Comparison of ENCODE assay signal across 9 mouse cellular contexts in genomic region chr16:38622283-38622682, GRCm38 (mm10).
DNase-seq lines count a peak whose midpoint lies in the region; ATAC-seq lines count a peak whose summit lies in the region.
"Had no signal": no experiment of that assay in that cellular context is flagged by ENCODE, and none has a peak within 500 bp of the region (broad histone marks: within the 10 kb centered on the region; RNA-seq: fewer than 3 reads in every experiment).

No protein-coding gene starts in this region.

- H3K9me3 ChIP-seq in embryonic facial prominence, embryonic 11.5 days (replicated peaks; ENCODE audit: control insufficient read depth, low read length): no peaks in the 10 kb centered on the region
- H3K9me3 ChIP-seq in embryonic facial prominence, embryonic 10.5 days: no peaks in the 10 kb centered on the region
- no peaks in the 10 kb centered on the region for H3K9me3 ChIP-seq in kidney, embryonic 16.5 days (ENCODE audit: low read length)

- WGBS in embryonic facial prominence, embryonic 11.5 days: 67% methylated on average over 2 of the region's 2 CpGs
- WGBS in embryonic facial prominence, embryonic 10.5 days: 71% methylated on average over 2 of the region's 2 CpGs
- 75% methylated on average over 2 of the region's 2 CpGs for WGBS in kidney, embryonic 16.5 days

- no peak overlapping the region for H3K4me3 ChIP-seq in embryonic facial prominence, embryonic 11.5 days (ENCODE audit: low read depth, low read length)
- H3K4me3 ChIP-seq in embryonic facial prominence, embryonic 10.5 days: no peak overlapping the region
- no peak overlapping the region for H3K4me3 ChIP-seq in kidney, embryonic 16.5 days (ENCODE audit: low read length)

- no peak overlapping the region for H3K4me2 ChIP-seq in embryonic facial prominence, embryonic 11.5 days (ENCODE audit: low read depth, low read length)
- no peak overlapping the region for H3K4me2 ChIP-seq in kidney, embryonic 16.5 days (replicated peaks; ENCODE audit: low read depth, low read length)

- H3K36me3 ChIP-seq in embryonic facial prominence, embryonic 11.5 days (replicated peaks; ENCODE audit: control insufficient read depth, insufficient read depth, low read depth, low read length): no peaks in the 10 kb centered on the region
- peaks cover 35% of the 10 kb centered on the region for H3K36me3 ChIP-seq in embryonic facial prominence, embryonic 10.5 days (replicated peaks)
- H3K36me3 ChIP-seq in kidney, embryonic 16.5 days (ENCODE audit: insufficient read depth, low read length): no peaks in the 10 kb centered on the region

- H3K27ac ChIP-seq in embryonic facial prominence, embryonic 11.5 days (replicated peaks; ENCODE audit: low read depth, low read length): no peak overlapping the region
- H3K27ac ChIP-seq in embryonic facial prominence, embryonic 10.5 days (replicated peaks): no peak overlapping the region
- no peak overlapping the region for H3K27ac ChIP-seq in kidney, embryonic 16.5 days (ENCODE audit: low read length)

- ATAC-seq in embryonic facial prominence, embryonic 11.5 days (replicated peaks; ENCODE audit: insufficient number of reproducible peaks, low FRiP score, low TSS enrichment, low read depth): no peak
- ATAC-seq in kidney, embryonic 16.5 days (ENCODE audit: low FRiP score, low TSS enrichment): peak; percentile 2; the same call in 1 of the 2 replicates
- ATAC-seq in granulocyte monocyte progenitor cell, adult 5-6 weeks (replicated peaks; ENCODE audit: poor library complexity, severe bottlenecking): peak; percentile 54; the same call in 1 of the 2 replicates

- H3K4me1 ChIP-seq in embryonic facial prominence, embryonic 11.5 days (ENCODE audit: control insufficient read depth, insufficient read depth, low read length): no peaks in the 10 kb centered on the region
- H3K4me1 ChIP-seq in embryonic facial prominence, embryonic 10.5 days: 0 out of 2 replicates have a peak, but pooled peaks cover 3% of the 10 kb centered on the region
- H3K4me1 ChIP-seq in kidney, embryonic 16.5 days (ENCODE audit: insufficient read depth, low read length): 0 out of 2 replicates have a peak, but pooled peaks cover 7% of the 10 kb centered on the region

- no peak overlapping the region for H3K9ac ChIP-seq in embryonic facial prominence, embryonic 11.5 days (replicated peaks; ENCODE audit: low read length)
- H3K9ac ChIP-seq in kidney, embryonic 16.5 days (replicated peaks; ENCODE audit: low read length): no peak overlapping the region

- H3K27me3 ChIP-seq in embryonic facial prominence, embryonic 11.5 days (ENCODE audit: control insufficient read depth, insufficient read depth, low read length): no peaks in the 10 kb centered on the region
- H3K27me3 ChIP-seq in embryonic facial prominence, embryonic 10.5 days (replicated peaks; ENCODE audit: low read depth, poor library complexity, severe bottlenecking): no peaks in the 10 kb centered on the region
- no peaks in the 10 kb centered on the region for H3K27me3 ChIP-seq in kidney, embryonic 16.5 days (ENCODE audit: insufficient read depth, low read length)

- peak; percentile 43 for DNase-seq in embryonic facial prominence, embryonic 11.5 days (ENCODE audit: low spot score)
- DNase-seq in embryonic facial prominence, embryonic 10.5 days (ENCODE audit: low spot score): no peak
- DNase-seq in kidney, postnatal 25 days: no peak
- DNase-seq in CD4-positive helper T cell, adult 2 months (ENCODE audit: low read depth, low spot score): peak; percentile 45
- DNase-seq in ovary, adult 18-20 months (ENCODE audit: low spot score): no peak
- no peak for DNase-seq in adrenal gland, postnatal 14 days
- DNase-seq: cerebellum, adult 11 months had no signal

Comparison
In these comparisons a context has a peak if more than half of its experiments do, and no peak if none do; other contexts are left out.
1. DNase-seq: peak in embryonic facial prominence, embryonic 11.5 days (single experiment) and CD4-positive helper T cell, adult 2 months (single experiment); none in embryonic facial prominence, embryonic 10.5 days (single experiment), kidney, postnatal 25 days (0 of 2), ovary, adult 18-20 months (single experiment) and adrenal gland, postnatal 14 days (single experiment).